Mouse (Mus musculus) forebrain, embryonic 13.5 days (tissue): ENCODE results near the gene Krt14. TPM values are rescaled to one million over a fixed set of nuclear protein-coding genes. Genes with fewer than 3 reads are reported as not detected.

Source experiments
- ATAC-seq: fragments of 200-750 bp; cut with Nextera tagmentation; 2 replicates; pipeline ENCODE4 v1.8.0; 2017
- H3K27ac ChIP-seq: fragments of 300-500 bp; sonication (generic); 2 replicates; pipeline ENCODE4 v1.5.1; 2015; ENCODE audit warnings: inconsistent platforms, mild to moderate bottlenecking, moderate library complexity
- H3K27me3 ChIP-seq: fragments of 300-500 bp; sonication (generic); 2 replicates; pipeline ENCODE4 v1.6.1; 2015; ENCODE audit warnings: mild to moderate bottlenecking, inconsistent platforms
- H3K36me3 ChIP-seq: fragments of 300-500 bp; sonication (generic); 2 replicates; pipeline ENCODE4 v1.6.1; 2015; ENCODE audit warnings: mild to moderate bottlenecking, inconsistent platforms; ENCODE audit not compliant: poor library complexity, severe bottlenecking
- H3K4me1 ChIP-seq: fragments of 300-500 bp; sonication (generic); 2 replicates; pipeline ENCODE4 v1.6.1; 2015; ENCODE audit warnings: inconsistent platforms
- H3K4me2 ChIP-seq: fragments of 300-500 bp; sonication (generic); 2 replicates; pipeline ENCODE4 v1.6.1; 2015; ENCODE audit warnings: inconsistent platforms, mild to moderate bottlenecking, moderate library complexity
- H3K4me3 ChIP-seq: fragments of 300-500 bp; sonication (generic); 2 replicates; pipeline ENCODE4 v1.5.1; 2015; ENCODE audit warnings: mild to moderate bottlenecking, inconsistent platforms
- H3K9ac ChIP-seq: fragments of 300-500 bp; sonication (generic); 2 replicates; pipeline ENCODE4 v1.6.1; 2015; ENCODE audit warnings: mild to moderate bottlenecking, inconsistent platforms
- H3K9me3 ChIP-seq: fragments of 300-500 bp; sonication (generic); replicated peaks from 2 replicates; pipeline ENCODE4 v1.6.1; 2016; ENCODE audit warnings: inconsistent platforms
- WGBS: fragments of 180-500 bp; shearing (Covaris S2); methylation state at CpG from one replicate; pipeline ENCODE4 v1.1.7; 2015; 5-methylcytosine and 5-hydroxymethylcytosine counted together
- polyA plus RNA-seq: library from polyadenylated mRNA; unstranded; fragments of >200 nt; fragmentation: Nextera tagmentation; extraction: Ambion mirVana; gene quantifications from 2 replicates; pipeline ENCODE4 v1.2.1, GENCODE M21; 2015

Gene Krt14
- polyA plus RNA-seq, 1 experiment from 2014 or later, result 0.13 TPM

DNA sequence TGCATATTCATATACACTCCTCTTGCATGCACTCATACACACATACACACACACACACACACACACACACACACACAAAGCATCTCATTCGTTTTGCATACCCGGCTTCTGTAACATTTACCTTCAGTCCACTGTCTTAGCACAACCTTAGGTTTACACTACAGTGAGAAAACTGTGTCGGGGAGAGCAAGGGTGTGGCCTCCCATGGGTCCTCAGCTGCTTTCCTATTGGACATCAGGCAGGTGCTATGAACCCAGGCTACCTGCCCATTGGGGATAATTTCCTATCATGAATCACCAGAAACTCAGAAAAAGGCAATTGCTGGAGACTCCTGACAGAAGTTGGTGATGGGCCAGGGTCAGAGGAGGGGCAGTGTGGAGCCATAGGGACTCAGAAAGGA, 50.0 kb downstream of the Krt14 start:
- H3K27ac ChIP-seq, result no peak overlapping the region
- H3K4me2 ChIP-seq, result no peak overlapping the region
- no peaks in the 10 kb centered on the region for H3K27me3 ChIP-seq
- no peaks in the 10 kb centered on the region for H3K4me1 ChIP-seq
- no peak overlapping the region for H3K9ac ChIP-seq
- 85% methylated on average over 3 of the region's 3 CpGs for WGBS
- no peaks in the 10 kb centered on the region for H3K36me3 ChIP-seq
- H3K4me3 ChIP-seq, result no peak overlapping the region
- H3K9me3 ChIP-seq, result no peaks in the 10 kb centered on the region
- no peak for ATAC-seq

- no peak overlapping the region for H3K27ac ChIP-seq
- no peak overlapping the region for H3K9ac ChIP-seq
- H3K27me3 ChIP-seq, result no peaks in the 10 kb centered on the region
- no peaks in the 10 kb centered on the region for H3K9me3 ChIP-seq
- H3K4me2 ChIP-seq, result no peak overlapping the region
- no peaks in the 10 kb centered on the region for H3K36me3 ChIP-seq
- no peak for ATAC-seq
- WGBS, result 76% methylated on average over 8 of the region's 8 CpGs
- H3K4me3 ChIP-seq, result no peak overlapping the region
- H3K4me1 ChIP-seq, result no peaks in the 10 kb centered on the region
Observed at GRCm38 (mm10) chr11:100155497-100156255, 51.7 kb downstream of the Krt14 start.

Other genes starting within 250 kb of the Krt14 start
- gene Krtap29-1, start 228.5 kb downstream of the Krt14 start, polyA plus RNA-seq, result not detected in 2 replicates
- gene Krtap16-1, start 221.0 kb downstream of the Krt14 start, polyA plus RNA-seq, result not detected in 2 replicates
- gene Krtap17-1, start 213.6 kb downstream of the Krt14 start, polyA plus RNA-seq, result not detected in 2 replicates
- gene Krt33a, start 191.3 kb downstream of the Krt14 start, polyA plus RNA-seq, result not detected in 2 replicates
- not detected in 2 replicates for gene Krt33b, start 177.7 kb downstream of the Krt14 start, polyA plus RNA-seq
- not detected in 2 replicates for gene Krt34, start 166.0 kb downstream of the Krt14 start, polyA plus RNA-seq
- gene Krt31, start 157.0 kb downstream of the Krt14 start, polyA plus RNA-seq, result not detected in 2 replicates
- gene Krt32, start 119.3 kb downstream of the Krt14 start, polyA plus RNA-seq, result not detected in 2 replicates
- not detected in 2 replicates for gene Krt35, start 111.3 kb downstream of the Krt14 start, polyA plus RNA-seq
- gene Krt36, start 101.9 kb downstream of the Krt14 start, polyA plus RNA-seq, result not detected in 2 replicates
- not detected in 2 replicates for gene Krt13, start 86.0 kb downstream of the Krt14 start, polyA plus RNA-seq
- gene Krt15, start 71.6 kb downstream of the Krt14 start, polyA plus RNA-seq, result 0.34 and 0.35 TPM in 2 replicates
- 0.23 and 0.49 TPM in 2 replicates for gene Krt19, start 58.9 kb downstream of the Krt14 start, polyA plus RNA-seq
- gene Krt9, start 14.3 kb downstream of the Krt14 start, polyA plus RNA-seq, result not detected in 2 replicates
- gene Krt16, start 41.4 kb upstream of the Krt14 start, polyA plus RNA-seq, result not detected in 2 replicates
- gene Krt17, start 53.5 kb upstream of the Krt14 start, polyA plus RNA-seq, result 0.19 and 0.37 TPM in 2 replicates
- gene Krt42, start 62.3 kb upstream of the Krt14 start, polyA plus RNA-seq, result not detected in 2 replicates
- 1,595 and 1,677 TPM in 2 replicates for gene Eif1, start 112.3 kb upstream of the Krt14 start, polyA plus RNA-seq
- gene Gast, start 126.9 kb upstream of the Krt14 start, polyA plus RNA-seq, result 0.56 and 0.89 TPM in 2 replicates
- 93.7 and 98.5 TPM in 2 replicates for gene Hap1, start 148.6 kb upstream of the Krt14 start, polyA plus RNA-seq
- gene Jup, start 190.2 kb upstream of the Krt14 start, polyA plus RNA-seq, result 37.1 and 42.8 TPM in 2 replicates
- gene P3h4, start 207.3 kb upstream of the Krt14 start, polyA plus RNA-seq, result 10.9 and 12.3 TPM in 2 replicates
- 15.5 and 16.3 TPM in 2 replicates for gene Fkbp10, start 208.1 kb upstream of the Krt14 start, polyA plus RNA-seq
- 105 and 114 TPM in 2 replicates for gene Nt5c3b, start 234.3 kb upstream of the Krt14 start, polyA plus RNA-seq
- 0.70 and 1.1 TPM in 2 replicates for gene Klhl10, start 234.4 kb upstream of the Krt14 start, polyA plus RNA-seq